Mouse (Mus musculus) forebrain, embryonic 11.5 days (tissue): ENCODE results near the gene Cirbp. TPM values are rescaled to one million over a fixed set of nuclear protein-coding genes. Genes with fewer than 3 reads are reported as not detected.

Experiments used
- ATAC-seq: fragments of 200-750 bp; cut with Nextera tagmentation; replicated peaks from 2 replicates; pipeline ENCODE4 v1.8.0; 2017; ENCODE audit warnings: moderate TSS enrichment; ENCODE audit not compliant: low FRiP score
- DNase-seq: peaks from one replicate; pipeline ENCODE4 v3.0.0-alpha.2; 2017; ENCODE audit warnings: low spot score
- H3K27ac ChIP-seq: fragments of 300-500 bp; sonication (generic); 2 replicates; pipeline ENCODE4 v1.5.1; 2014; ENCODE audit warnings: low read depth, low read length
- H3K27me3 ChIP-seq: fragments of 300-500 bp; sonication (generic); 2 replicates; pipeline ENCODE4 v1.6.1; 2014; ENCODE audit warnings: mild to moderate bottlenecking, low read length, mixed read lengths; ENCODE audit not compliant: control insufficient read depth, insufficient read depth
- H3K36me3 ChIP-seq: fragments of 300-500 bp; sonication (generic); 2 replicates; pipeline ENCODE4 v1.6.1; 2014; ENCODE audit warnings: mild to moderate bottlenecking, low read length, moderate library complexity, mixed read lengths; ENCODE audit not compliant: control insufficient read depth, insufficient read depth
- H3K4me1 ChIP-seq: fragments of 300-500 bp; sonication (generic); replicated peaks from 2 replicates; pipeline ENCODE4 v1.6.1; 2014; ENCODE audit warnings: low read length, mixed read lengths; ENCODE audit not compliant: control insufficient read depth, insufficient read depth
- H3K4me2 ChIP-seq: fragments of 300-500 bp; sonication (generic); 2 replicates; pipeline ENCODE4 v1.6.1; 2014; ENCODE audit warnings: low read depth, mild to moderate bottlenecking, low read length, moderate library complexity, mixed read lengths; ENCODE audit not compliant: severe bottlenecking
- H3K4me3 ChIP-seq: fragments of 300-500 bp; sonication (generic); 2 replicates; pipeline ENCODE4 v1.5.1; 2014; ENCODE audit warnings: low read depth, low read length
- H3K9ac ChIP-seq: fragments of 300-500 bp; sonication (generic); 2 replicates; pipeline ENCODE4 v1.6.1; 2014; ENCODE audit warnings: low read length
- H3K9me3 ChIP-seq: fragments of 300-500 bp; sonication (generic); 2 replicates; pipeline ENCODE4 v1.6.1; 2016; ENCODE audit warnings: low read length, mixed read lengths; ENCODE audit not compliant: control insufficient read depth
- WGBS: fragments of 180-500 bp; shearing (Covaris S2); extraction: QIAGEN DNeasy Blood & Tissue Kit; methylation state at CpG from one replicate; pipeline ENCODE4 v1.1.7; 2014; 5-methylcytosine and 5-hydroxymethylcytosine counted together
- polyA plus RNA-seq: library from polyadenylated mRNA; unstranded; fragments of >200 nt; fragmentation: Nextera tagmentation; extraction: Ambion mirVana; gene quantifications from 2 replicates; pipeline ENCODE4 v1.2.1, GENCODE M21; 2014

Gene Cirbp
- polyA plus RNA-seq, 1 experiment from 2014 or later = 83.4 TPM

- Histone ChIP-seq H3K4me1 (peaks cover 9% of the 10 kb centered on the region; the same call in 1 of the 2 replicates), H3K4me2 (no peak overlapping the region), H3K27me3 (no peaks in the 10 kb centered on the region), H3K27ac (no peak overlapping the region), H3K9me3 (no peaks in the 10 kb centered on the region), H3K4me3 (no peak overlapping the region), H3K9ac (no peak overlapping the region), H3K36me3 (no peaks in the 10 kb centered on the region; the same call in 1 of the 2 replicates)
- 91% methylated on average over 7 of the region's 7 CpGs for WGBS
- ATAC-seq = no peak
- no peak for DNase-seq
Measured at GRCm38 (mm10) chr10:80182547-80182946, 16.8 kb downstream of the Cirbp start.

GRCm38 (mm10) chr10:80186649-80187048, 20.9 kb downstream of the Cirbp start:
- no peak overlapping the region for H3K9ac ChIP-seq
- H3K4me1 ChIP-seq = peaks cover 11% of the 10 kb centered on the region; the same call in 1 of the 2 replicates
- no peak overlapping the region for H3K4me3 ChIP-seq
- no peak overlapping the region for H3K4me2 ChIP-seq
- ATAC-seq = no peak
- H3K27ac ChIP-seq = no peak overlapping the region
- WGBS = 38% methylated on average over 27 of the region's 27 CpGs
- no peaks in the 10 kb centered on the region for H3K27me3 ChIP-seq
- DNase-seq = peak; percentile 50
- H3K36me3 ChIP-seq = no peaks in the 10 kb centered on the region; the same call in 1 of the 2 replicates
- no peaks in the 10 kb centered on the region for H3K9me3 ChIP-seq

- H3K4me1 ChIP-seq = peaks cover 11% of the 10 kb centered on the region; the same call in 1 of the 2 replicates
- H3K9ac ChIP-seq = no peak overlapping the region
- peaks cover 2% of the 10 kb centered on the region; the same call in 1 of the 2 replicates for H3K27me3 ChIP-seq
- H3K4me2 ChIP-seq = no peak overlapping the region
- no peak overlapping the region for H3K4me3 ChIP-seq
- H3K9me3 ChIP-seq = no peaks in the 10 kb centered on the region
- H3K27ac ChIP-seq = no peak overlapping the region
- DNase-seq = no peak
- 89% methylated on average over 10 of the region's 10 CpGs for WGBS
- H3K36me3 ChIP-seq = no peaks in the 10 kb centered on the region; the same call in 1 of the 2 replicates
- no peak for ATAC-seq
Measured at GRCm38 (mm10) chr10:80187739-80188138, 22.0 kb downstream of the Cirbp start.

- peak; percentile 51 for DNase-seq
- Histone ChIP-seq H3K27me3 (peaks cover 2% of the 10 kb centered on the region; the same call in 1 of the 2 replicates), H3K4me2 (no peak overlapping the region), H3K27ac (no peak overlapping the region), H3K9me3 (no peaks in the 10 kb centered on the region), H3K4me3 (no peak overlapping the region), H3K36me3 (no peaks in the 10 kb centered on the region; the same call in 1 of the 2 replicates), H3K4me1 (peaks cover 11% of the 10 kb centered on the region; the same call in 1 of the 2 replicates), H3K9ac (no peak overlapping the region)
- WGBS = 67% methylated on average over 15 of the region's 15 CpGs
- no peak for ATAC-seq
Measured at GRCm38 (mm10) chr10:80188453-80189024, 22.8 kb downstream of the Cirbp start.

GRCm38 (mm10) chr10:80189999-80190398, 24.2 kb downstream of the Cirbp start:
- H3K27me3 ChIP-seq = peaks cover 2% of the 10 kb centered on the region; the same call in 1 of the 2 replicates
- peak overlapping the region; percentile 37 for H3K4me3 ChIP-seq
- H3K27ac ChIP-seq = peak overlapping the region; percentile 80
- no peaks in the 10 kb centered on the region; the same call in 1 of the 2 replicates for H3K36me3 ChIP-seq
- peak overlapping the region; percentile 86 for H3K4me2 ChIP-seq
- H3K9ac ChIP-seq = peak overlapping the region; percentile 78
- DNase-seq (peak; percentile 74), ATAC-seq (peak; percentile 53)
- H3K9me3 ChIP-seq = no peaks in the 10 kb centered on the region
- peaks cover 18% of the 10 kb centered on the region; the same call in 1 of the 2 replicates for H3K4me1 ChIP-seq
- WGBS = 4% methylated on average over 21 of the region's 21 CpGs

- H3K4me3 ChIP-seq = peak overlapping the region; percentile 37
- H3K27ac ChIP-seq = peak overlapping the region; percentile 80
- no peaks in the 10 kb centered on the region for H3K9me3 ChIP-seq
- ATAC-seq (peak; percentile 60), DNase-seq (peak; percentile 80)
- no peaks in the 10 kb centered on the region; the same call in 1 of the 2 replicates for H3K36me3 ChIP-seq
- H3K4me2 ChIP-seq = peak overlapping the region; percentile 86
- WGBS = under 1% methylated on average over 47 of the region's 48 CpGs
- H3K4me1 ChIP-seq = peaks cover 18% of the 10 kb centered on the region; the same call in 1 of the 2 replicates
- H3K27me3 ChIP-seq = peaks cover 2% of the 10 kb centered on the region; the same call in 1 of the 2 replicates
- H3K9ac ChIP-seq = peak overlapping the region; percentile 78
Measured at GRCm38 (mm10) chr10:80190491-80191051, 24.8 kb downstream of the Cirbp start.

GRCm38 (mm10) chr10:80193976-80194375, 28.2 kb downstream of the Cirbp start:
- ATAC-seq = no peak
- WGBS = 52% methylated on average over 6 of the region's 6 CpGs

GRCm38 (mm10) chr10:80194441-80194840, 28.7 kb downstream of the Cirbp start:
- Histone ChIP-seq H3K27me3 (peaks cover 2% of the 10 kb centered on the region; the same call in 1 of the 2 replicates), H3K36me3 (no peaks in the 10 kb centered on the region), H3K9ac (peak overlapping the region; percentile 55), H3K4me1 (peaks cover 20% of the 10 kb centered on the region; the same call in 1 of the 2 replicates), H3K27ac (peak overlapping the region; percentile 42), H3K9me3 (no peaks in the 10 kb centered on the region), H3K4me2 (peak overlapping the region; percentile 26; the same call in 1 of the 2 replicates), H3K4me3 (no peak overlapping the region)
- DNase-seq = peak; percentile 55
- WGBS = 12% methylated on average over 8 of the region's 8 CpGs
- ATAC-seq = no peak

More at GRCm38 (mm10) chr10:80193976-80194375, 28.2 kb downstream of the Cirbp start:
- DNase-seq = peak; percentile 48
- no peak overlapping the region for H3K4me3 ChIP-seq
- H3K4me2 ChIP-seq = no peak overlapping the region
- H3K27ac ChIP-seq = peak overlapping the region; percentile 42
- H3K9me3 ChIP-seq = no peaks in the 10 kb centered on the region
- 0 out of 2 replicates have a peak overlapping the region, but pooled peaks have one; percentile 55 for H3K9ac ChIP-seq
- H3K36me3 ChIP-seq = no peaks in the 10 kb centered on the region
- H3K27me3 ChIP-seq = peaks cover 2% of the 10 kb centered on the region; the same call in 1 of the 2 replicates
- peaks cover 20% of the 10 kb centered on the region; the same call in 1 of the 2 replicates for H3K4me1 ChIP-seq
